ENCODE assay signal across 20 mouse cellular contexts in the genomic region with DNA sequence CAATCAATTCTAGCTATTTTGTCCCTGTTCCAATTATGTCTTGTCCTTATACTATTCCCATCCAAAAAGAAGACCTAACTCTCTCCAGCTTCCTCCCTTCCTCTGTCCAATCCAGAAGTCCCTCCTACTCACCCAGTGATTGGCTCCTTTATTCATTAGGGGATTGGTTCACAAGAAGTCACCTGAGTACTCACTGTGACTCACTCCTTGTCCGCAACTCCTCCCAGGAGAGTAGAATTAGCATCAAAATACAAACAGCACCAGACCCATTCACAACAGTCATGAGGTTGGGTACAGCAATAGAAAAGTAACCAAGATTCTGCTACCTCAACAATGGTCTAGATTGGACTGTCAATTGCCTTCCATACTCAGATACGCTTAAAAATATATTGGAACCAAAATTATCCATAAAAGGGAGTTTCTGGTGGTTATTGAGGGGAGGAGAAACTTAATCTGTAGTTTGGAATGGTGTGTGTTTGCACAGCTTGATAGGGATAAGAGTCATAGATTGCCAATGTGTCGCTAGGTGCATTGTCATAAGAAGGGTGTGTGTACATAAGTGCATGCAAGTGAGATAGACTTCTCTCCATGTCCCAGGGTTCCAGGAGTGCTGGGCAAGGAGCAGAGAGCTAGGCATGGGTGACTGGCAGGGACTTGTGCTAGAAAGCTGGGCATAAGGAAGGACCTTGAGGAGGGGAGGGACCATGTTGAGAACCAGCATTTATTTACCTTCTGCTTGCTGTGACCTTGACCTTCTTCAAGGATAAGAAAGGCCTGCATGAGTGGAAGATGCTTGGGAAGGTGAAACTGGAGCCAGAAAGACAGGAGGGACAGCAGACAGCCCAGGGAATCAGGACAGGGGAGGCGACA.
"Had no signal": no experiment of that assay in that cellular context is flagged by ENCODE, and none has a peak within 500 bp of the region (broad histone marks: within the 10 kb centered on the region; RNA-seq: fewer than 3 reads in every experiment).

No protein-coding gene starts in this region.

- H3K4me1 ChIP-seq: kidney, embryonic 15.5 days; limb, embryonic 10.5 days; limb, embryonic 13.5 days; liver, embryonic 12.5 days; liver, embryonic 15.5 days had no signal

- H3K27me3 ChIP-seq: kidney, embryonic 15.5 days; limb, embryonic 13.5 days; liver, embryonic 12.5 days; liver, embryonic 15.5 days had no signal

- DNase-seq: kidney, adult 11 months; kidney, adult 8-10 months; kidney, postnatal 25 days; layer of hippocampus, adult 9-11 months; liver; lung, adult 2 months; lung, postnatal 14 days; lung, postnatal 4 days; midbrain, embryonic 14.5 days; right cerebral cortex, postnatal 14 days; right cerebral cortex, postnatal 4 days; thymus, adult 18-20 months; thymus, postnatal 36 days had no signal

- H3K36me3 ChIP-seq: kidney, embryonic 15.5 days; limb, embryonic 10.5 days; limb, embryonic 13.5 days; liver, embryonic 12.5 days; liver, embryonic 15.5 days had no signal

- H3K9ac ChIP-seq: kidney, embryonic 15.5 days; limb, embryonic 13.5 days; liver, embryonic 12.5 days; liver, embryonic 15.5 days had no signal

- H3K4me3 ChIP-seq: kidney, embryonic 15.5 days; layer of hippocampus, adult 2 months; limb, embryonic 10.5 days; limb, embryonic 13.5 days; liver, embryonic 12.5 days; liver, embryonic 15.5 days had no signal

- ATAC-seq: liver, embryonic 12.5 days had no signal

- H3K9me3 ChIP-seq: kidney, embryonic 15.5 days; limb, embryonic 10.5 days; limb, embryonic 13.5 days; liver, embryonic 12.5 days; liver, embryonic 15.5 days had no signal

- H3K4me2 ChIP-seq: kidney, embryonic 15.5 days; limb, embryonic 13.5 days; liver, embryonic 12.5 days; liver, embryonic 15.5 days; midbrain, embryonic 11.5 days had no signal

- H3K27ac ChIP-seq: kidney, embryonic 15.5 days; layer of hippocampus, adult 2 months; limb, embryonic 10.5 days; limb, embryonic 13.5 days; liver, embryonic 12.5 days; liver, embryonic 15.5 days had no signal
